Mouse (Mus musculus) left cerebral cortex, postnatal 4 days (tissue): Measurements from ENCODE around the gene Adam8. TPM values are rescaled to one million over a fixed set of nuclear protein-coding genes. Genes with fewer than 3 reads are reported as not detected.

Source experiments
- DNase-seq: peaks from one replicate; pipeline ENCODE4 v3.0.0-alpha.2; 2022
- intact Hi-C: fragments of 180-260 bp; cut with DNase I; formaldehyde crosslinking; loops from one replicate; pipeline ENCODE4 v1.15.1; 2025
- total RNA-seq, 2 experiments: library from RNA; stranded (reverse); gene quantifications; 2 replicates each; pipeline ENCODE4 v1.2.3; 2021

Gene Adam8
- total RNA-seq, 2 experiments from 2014 or later = 2.4 to 2.6 TPM

DNA sequence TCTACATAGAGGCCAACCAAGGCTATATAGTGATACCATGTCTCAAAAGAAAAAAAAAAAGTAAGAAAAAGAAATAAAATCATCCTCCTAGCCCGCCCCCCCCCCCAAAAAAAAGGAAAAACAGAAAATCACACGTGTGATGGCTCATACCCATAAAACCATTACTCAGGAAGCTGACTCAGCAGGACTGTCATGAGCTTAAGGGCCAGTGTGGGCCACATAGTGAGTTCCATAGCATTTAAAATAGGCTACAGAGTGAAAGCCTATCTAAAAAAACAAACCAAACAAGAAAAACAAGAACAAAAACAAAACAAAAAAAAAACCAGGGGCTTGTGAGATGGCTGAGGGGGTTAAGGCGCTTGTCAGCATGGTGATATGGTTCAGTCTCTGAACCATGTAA, 11.6 kb downstream of the Adam8 start:
- intact Hi-C loops = no loop called here
- DNase-seq = no peak

DNA sequence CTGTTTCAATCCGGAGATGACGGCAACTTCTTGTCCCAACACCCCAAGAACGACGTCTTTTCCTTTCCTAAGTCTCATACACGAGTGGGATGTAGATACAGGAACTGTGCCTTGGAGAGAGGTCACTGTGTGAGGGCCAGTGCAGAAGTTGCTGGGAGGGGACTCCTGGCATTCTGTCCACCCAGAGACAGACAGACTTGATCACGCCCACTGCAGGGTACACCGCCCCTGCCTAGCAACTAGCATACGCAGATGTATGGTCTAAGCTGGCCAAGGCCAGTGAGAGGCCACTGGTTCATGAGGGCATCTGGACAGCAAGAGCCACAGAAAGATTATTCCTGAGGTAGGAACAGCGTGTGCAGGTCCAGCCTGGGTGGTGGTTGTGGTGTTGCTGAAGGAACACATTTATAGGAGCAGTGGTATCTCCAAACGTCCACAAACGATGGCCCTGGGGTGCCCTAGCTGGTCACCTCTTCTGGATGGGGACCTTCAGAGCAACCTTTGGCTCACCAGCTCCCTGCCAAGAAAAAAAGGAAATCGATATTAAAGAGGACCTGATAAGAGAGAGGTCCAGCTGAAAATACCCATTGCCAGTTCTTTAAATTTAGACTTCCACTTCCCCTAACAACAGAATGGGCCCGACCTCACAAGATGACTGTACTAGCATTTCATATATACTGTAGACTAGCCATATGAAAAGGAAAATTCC, 13.2 kb downstream of the Adam8 start:
- intact Hi-C loops = no loop called here
- DNase-seq = no peak

DNA sequence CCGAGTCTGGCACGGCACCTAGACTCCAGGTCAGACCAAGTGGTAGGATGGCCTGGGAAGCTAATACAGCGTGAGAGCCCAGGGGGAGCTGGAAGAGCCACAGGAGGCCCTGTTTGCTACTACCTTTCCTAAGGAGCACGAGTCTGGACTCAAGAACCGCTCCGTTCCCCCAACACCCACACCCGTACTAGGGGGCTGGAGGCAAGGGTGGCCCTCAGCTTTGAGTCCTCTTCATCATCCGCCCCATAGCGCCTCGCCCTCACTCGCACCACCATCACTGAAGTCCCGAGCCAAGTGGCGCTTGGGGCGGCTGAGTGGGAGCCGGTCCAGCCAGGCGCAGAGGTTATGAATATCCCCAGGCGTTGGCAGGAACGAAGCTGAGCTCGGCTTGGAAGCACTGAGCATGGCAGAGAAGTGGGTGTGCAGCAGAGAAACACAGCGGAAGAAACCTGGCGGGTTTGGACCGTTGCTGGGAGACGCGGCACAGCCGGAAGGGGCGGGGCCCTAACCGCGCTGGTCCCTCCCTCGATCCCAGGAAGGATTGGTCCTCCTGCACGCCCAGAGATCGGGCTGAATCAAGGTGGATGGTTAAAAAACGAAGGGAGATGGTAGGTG, 14.0 kb downstream of the Adam8 start, which contains the start of gene 6430531B16Rik:
TSS of gene 6430531B16Rik (minus strand) at position 478 of the 615 bp plus-strand sequence.
- intact Hi-C loops = no loop called here
- DNase-seq = peak; percentile 86

DNA sequence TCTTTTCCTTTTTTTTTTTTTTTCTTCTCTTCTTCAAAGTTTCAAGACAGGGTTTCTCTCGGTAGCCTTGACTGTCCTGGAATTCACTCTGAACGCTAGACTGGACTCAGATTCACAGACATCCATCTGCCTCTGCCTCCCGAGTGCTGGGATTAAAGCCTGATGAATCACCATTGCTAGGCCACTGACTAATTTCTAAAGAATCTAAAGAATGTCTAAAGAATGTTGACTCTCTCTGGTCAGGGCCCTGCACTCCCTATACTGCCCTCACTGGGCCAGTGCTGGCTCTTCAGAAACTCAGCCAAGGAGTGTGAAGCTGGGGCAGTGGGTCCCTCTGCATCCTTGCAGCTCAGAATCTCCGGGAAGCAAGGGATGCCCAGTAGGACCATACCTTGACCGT, 16.9 kb downstream of the Adam8 start:
- intact Hi-C loops = no loop called here
- DNase-seq = no peak

DNA sequence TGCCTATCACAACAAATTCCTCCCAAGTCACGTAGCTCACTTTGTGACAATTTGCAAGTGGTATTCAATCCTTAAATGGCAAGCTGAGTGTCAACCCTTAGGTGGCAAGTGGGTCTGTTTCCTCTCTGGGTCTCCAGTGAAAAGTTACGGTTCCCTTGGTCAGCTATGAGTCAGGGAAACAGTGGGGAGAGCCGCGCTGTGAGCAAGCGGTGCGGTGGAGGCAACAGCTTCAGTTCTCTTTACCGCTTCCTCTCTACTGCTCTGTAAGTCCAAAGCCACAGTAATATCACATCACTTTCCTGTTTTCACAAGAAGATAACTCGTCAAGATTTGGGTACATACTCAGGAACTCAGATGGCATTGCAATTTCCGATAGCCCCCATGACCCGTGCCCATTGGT, 18.1 kb downstream of the Adam8 start:
- DNase-seq = no peak
- intact Hi-C loops = no loop called here

DNA sequence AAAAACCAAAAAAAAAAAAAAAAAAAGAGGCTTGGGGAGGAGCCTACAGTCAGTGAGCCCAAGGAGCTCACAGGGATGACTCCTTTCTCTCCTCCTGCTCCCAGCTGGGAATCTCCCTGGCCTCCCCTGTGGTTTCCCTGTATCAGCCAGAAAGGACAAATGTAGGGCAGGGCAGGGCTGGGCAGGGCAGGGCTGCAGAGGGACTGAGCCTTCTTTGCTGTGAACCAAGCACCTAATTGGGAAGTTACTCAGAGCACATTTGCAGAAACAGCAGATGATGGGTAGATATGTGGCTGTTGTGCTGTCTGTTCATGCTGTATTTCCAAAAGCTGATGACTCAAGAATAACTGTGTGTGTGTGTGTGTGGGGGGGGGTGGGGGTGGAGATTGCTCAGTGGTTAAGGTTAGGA, 19.4 kb downstream of the Adam8 start:
- no peak for DNase-seq
- intact Hi-C loops = no loop called here

DNA sequence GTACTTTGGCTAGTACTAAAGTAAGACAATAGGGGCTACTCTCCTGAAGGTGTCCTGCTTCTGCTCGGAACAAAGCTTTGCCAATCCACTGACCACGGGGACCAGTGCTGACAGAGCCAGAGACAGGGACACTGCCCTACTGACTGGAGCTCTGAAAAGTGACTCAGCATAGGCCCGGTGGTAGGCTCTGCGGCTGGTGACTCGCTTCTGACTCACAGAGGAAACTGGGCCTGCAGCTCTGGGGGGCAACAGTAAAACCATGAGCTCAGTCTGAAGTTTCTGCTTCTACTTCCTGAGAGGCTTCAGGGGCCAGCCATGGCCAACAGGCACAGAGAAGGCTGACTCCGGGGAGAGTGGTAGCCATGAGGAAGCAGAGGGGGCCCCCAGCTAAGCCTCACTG, 20.9 kb downstream of the Adam8 start:
- DNase-seq = no peak
- intact Hi-C loops = no loop called here

DNA sequence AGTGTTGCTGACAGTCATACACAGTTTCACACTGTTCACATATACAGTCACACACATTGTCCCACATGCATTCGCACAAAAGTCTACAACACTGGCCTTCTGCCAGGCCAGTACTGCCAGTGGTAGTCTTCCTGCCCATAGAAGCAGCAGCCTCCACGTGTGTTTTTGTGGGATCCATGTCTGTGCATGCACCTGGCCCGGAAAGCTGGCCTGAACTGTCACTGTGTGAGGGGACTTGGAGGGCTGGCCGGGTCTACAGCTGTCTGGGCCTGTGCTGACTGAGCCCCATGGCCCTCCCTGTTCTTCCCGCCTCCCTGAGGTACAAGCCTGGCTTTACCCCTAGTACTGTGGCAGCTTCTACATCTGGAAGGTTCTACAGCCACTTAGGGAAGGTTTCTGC, 21.4 kb downstream of the Adam8 start:
- intact Hi-C loops = no loop called here

DNA sequence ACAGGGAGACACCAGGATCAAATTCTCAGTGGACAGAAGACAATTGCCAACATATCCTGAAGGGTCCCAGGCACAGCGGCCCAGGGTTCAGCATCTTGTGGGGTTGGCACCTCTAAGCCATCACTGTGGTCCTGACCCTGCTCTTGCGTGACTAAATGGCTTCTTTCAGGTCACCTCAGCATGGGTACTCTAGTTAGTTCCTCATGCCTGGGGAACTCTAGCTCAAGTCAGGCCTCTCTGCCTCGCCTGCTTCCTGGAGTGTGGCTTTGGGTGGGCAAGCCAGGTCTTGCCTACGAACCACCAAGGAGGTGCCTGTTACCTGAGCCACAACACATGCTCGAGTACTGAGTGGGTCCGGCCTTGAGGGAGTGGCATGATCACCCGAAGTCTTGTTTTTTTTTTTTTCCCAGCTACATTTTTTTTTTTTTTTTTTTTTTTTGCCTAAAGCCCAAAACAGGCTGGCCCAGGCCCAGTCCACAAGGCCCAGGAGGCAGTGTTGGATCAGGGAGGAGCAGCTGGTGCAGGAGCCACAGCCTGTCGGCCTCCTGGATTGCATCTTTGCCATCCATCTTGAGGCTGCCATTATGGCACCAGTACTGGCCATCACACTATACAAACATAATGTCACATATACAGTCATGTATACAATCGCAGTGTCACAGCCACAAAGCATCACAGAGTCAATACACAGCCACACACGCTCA, 22.0 kb downstream of the Adam8 start:
- no peak for DNase-seq
- intact Hi-C loops = no loop called here

More for the DNA sequence above, 21.4 kb downstream of the Adam8 start:
- no peak for DNase-seq

DNA sequence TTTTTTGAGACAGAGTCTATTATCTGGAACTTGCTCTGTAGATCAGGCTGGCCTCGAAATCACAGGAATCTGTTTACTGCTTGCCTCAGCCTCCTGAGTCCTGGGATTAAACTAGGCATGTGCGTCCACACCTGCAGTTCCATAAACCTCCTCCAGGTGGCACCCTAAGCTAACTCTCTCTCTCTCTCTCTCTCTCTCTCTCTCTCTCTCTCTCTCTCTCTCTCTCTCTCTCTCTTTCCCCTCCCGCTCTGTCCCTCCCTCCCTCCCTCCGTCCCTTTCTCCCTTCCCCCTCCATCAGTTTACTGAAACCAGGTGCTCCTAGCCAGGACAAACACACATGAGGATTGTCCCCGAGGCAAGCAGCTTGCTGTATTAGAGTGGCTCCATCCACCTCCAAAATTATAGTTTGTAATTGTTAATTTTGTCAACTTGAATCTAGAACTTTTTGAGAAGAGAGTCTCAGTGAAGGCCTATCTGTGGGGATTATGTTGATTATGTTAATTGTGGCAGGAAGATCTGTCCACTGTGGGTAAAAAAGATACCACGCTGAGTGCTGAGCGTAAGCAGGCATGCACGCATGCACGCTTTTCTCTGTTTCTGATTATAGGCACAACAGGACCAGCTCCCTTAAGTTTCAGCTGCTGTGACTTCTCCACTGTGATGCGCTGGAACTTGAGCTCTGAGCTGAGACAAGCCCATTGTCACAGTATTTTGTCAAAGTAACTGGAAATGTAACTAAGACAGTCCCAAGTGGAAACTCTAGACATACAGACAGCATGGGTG, 22.8 kb downstream of the Adam8 start:
- DNase-seq = peak; percentile 89
- intact Hi-C loops = no loop called here

DNA sequence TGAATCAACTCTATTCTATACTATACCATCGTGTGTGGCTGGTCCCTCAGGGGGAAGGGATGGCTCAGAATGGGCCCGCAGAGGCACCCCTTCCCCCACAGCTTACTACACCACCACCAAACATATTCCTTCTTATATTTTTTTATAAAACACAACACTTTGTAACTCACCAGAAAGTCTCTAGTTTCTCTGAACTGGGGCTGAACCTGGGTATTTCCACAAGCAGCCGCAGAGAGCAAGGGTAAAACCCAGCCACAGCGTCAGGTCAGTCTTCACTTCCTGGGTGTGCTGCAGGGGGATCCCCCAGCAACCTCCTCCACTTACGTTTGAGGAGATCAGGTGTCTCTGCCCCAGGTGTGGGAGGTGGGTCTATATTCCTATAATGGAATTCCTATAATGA, 23.9 kb downstream of the Adam8 start:
- intact Hi-C loops = no loop called here
- DNase-seq = no peak

DNA sequence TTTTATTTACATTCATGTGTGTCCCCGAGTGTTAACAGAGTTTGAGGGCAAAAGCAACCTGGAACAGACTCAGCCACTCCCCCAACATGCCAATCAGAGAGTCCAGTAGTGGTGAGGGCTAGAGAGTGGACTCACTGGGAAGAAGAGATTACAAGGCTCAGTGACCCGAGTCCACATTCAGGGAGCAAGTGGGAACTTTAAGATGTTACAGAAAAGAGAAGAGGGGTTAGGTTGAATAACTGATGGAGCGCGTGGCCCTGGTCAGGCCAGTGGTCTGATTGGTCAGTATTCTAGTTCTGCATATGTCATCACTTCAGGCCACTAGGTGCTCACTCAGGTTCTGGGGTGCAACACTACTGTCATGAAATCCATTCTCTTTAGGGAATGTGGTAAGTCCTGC, 25.2 kb downstream of the Adam8 start:
- DNase-seq = no peak
- intact Hi-C loops = no loop called here

DNA sequence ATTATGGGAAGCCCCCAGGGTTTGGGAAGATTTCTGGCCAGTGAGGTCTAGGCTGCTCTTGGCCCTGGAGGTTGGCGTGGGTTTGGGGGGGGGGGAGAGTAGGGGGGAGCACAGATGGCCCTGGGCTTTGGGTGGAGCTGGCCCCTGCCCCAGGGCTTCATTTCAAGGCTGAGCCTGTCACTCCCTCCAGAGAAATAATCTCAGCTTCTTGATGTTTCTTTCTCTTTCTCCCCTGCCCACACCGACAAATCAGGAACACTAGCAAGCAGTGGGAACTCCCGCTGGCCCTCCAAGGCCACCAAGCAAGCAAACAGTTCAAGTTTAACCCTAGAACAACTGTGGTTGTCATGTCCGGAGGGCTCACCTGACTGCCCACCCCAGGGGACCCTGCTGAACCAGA, 28.5 kb downstream of the Adam8 start:
- DNase-seq = no peak
- intact Hi-C loops = no loop called here

DNA sequence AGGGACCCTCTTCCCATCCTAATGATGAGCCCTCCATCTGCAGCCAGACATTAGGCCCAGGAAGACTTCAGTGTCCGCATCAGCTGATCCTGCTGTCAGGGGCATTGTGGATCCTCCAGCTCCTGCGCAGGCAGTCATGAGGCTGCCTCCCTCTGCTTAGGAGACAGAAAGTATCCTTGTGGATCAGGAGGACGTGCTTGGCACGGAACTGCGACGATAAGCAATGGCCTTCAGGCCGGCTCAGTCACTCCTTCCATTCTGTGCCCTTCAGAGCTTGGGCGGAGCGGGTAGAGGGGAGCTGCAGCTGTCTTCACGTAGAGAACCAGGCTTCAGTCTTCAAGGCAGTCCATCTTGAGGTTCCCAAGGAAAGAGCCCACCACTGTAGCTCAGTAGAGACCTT, 31.2 kb downstream of the Adam8 start:
- intact Hi-C loops = no loop called here
- no peak for DNase-seq

DNA sequence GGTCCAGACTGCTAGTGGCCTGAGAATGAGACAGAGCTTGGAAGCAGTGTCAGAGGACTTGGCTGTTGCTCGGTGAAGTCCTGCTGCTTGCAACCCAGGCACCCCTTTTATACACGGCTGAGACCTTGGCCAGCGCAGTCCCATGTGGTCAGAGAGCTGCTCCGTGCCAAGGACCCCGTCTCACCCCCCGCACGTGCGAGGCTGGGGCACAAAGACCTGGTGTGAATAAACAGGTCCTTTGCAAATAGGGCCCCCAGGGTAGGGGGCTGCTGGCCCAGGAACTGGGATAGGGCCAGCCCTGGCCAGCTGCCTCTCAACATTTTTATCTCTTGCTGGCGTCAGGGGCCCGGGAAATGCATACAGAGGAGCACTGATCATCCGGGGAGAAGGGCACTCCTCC, 34.4 kb downstream of the Adam8 start:
- intact Hi-C loops = no loop called here
- DNase-seq = peak; percentile 40

DNA sequence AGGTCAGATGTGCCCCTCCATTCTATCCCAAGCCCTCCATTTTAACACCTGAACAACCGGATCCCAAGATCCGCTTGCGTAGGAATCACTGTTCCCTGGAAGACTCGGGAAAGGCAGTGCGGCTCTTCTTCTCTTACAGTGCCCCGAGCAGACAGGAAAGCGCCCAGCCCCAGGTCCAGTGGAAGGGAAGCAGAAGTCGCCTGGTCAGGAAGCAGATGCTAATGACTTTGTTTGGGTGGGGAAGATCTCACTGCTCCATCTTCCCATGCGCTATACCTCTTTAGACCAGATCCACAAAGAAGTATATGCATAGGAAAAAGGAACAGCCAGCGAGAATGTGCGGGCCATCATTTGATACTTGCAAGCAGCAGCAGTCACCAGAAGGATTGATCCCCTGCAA, 34.9 kb downstream of the Adam8 start:
- intact Hi-C loops = no loop called here

DNA sequence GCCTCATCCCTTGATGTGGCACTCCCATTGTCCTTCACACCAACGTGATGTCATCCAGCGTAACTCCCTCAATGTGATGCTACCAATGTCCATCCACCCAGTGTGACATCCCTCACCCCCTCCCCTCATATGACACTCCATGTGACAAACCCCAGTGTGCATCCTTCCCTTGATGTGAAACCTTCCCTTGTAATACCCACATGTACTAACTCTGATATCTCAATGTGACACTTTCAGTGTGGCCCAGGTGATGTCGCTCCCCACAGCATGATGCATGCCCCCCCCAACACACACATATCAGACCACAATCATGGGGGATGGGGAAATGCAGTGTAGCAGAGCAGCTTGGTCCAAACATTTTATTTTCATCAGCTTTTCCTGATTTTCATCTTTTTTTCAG, 35.7 kb downstream of the Adam8 start:
- intact Hi-C loops = no loop called here

More for the DNA sequence above, 34.9 kb downstream of the Adam8 start:
- no peak for DNase-seq

DNA sequence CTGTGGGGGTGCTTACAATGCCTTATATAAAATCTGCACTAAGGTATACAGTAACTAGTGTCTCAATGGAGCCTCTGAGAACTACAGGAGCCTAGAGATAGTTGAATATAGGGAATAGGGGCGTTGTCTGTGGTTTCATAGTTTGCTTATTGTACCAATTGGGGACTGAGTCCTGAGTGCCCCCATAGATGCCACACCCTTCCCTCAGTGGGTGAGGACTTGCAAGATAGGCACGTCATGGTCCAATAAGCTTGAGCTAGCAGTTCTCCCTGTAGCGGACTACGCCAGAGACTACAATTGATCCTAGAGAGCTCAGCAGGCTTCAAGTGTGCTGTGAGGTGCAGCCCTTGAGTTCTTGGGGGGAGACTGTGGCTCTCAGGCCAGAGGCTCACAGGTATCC, 36.9 kb downstream of the Adam8 start:
- DNase-seq = no peak
- intact Hi-C loops = no loop called here

More for the DNA sequence above, 35.7 kb downstream of the Adam8 start:
- DNase-seq = no peak

DNA sequence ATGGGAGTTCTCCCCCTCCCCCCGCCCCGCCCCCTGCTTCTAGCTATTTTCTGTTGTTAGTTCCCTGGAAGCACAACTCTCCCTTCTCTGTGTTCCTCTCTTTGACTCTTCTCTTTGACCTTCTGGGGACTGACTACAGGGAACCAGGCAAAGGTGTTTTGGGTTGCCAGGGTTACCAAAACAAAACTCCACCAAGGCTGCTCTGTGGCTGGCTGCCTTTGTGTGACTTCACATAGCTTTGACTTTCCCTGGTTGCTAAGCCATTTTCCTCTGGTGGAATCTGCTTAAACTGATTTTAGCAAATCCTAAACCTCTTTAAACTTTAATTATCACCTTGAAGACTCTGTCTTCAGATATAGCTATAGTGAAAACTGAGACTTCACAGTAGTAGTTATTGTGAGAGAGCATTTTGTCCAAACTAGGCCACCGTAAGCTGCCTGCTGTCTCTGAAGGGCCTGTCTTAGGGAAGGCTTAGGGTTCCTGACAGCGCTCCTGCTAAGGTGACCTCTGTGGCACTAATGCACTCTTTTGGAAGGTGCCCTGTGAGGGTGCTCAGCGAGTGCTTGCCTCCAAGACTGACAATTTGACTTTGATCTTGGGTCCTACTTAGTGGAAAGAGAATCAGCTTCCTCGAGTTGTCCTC, 40.2 kb downstream of the Adam8 start:
- no peak for DNase-seq
- intact Hi-C loops = no loop called here

DNA sequence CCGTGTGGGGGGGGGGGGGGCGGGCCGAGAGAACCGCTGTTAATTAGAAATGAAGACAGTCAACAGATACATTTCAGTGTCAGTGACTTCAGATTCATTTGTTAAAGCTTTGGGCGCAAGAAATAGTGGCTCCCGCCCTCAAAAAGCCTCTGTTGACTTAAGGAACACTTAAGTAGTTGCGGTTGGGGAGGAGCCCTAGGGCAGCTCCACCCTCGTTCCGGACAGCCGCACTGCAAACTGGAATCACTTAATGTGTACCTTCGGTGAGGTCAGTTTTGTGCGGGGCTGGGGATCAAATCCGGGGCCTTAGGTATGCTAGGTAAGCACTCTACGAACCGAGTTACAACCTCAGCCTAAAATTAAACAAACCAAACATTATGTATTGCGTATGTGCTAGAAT, 41.3 kb downstream of the Adam8 start:
- DNase-seq = no peak
- intact Hi-C loops = no loop called here
